Mouse (Mus musculus) kidney, adult 8-10 months (tissue): ENCODE measurements around the gene Gm42669.
A peak's percentile ranks its signal among the peaks of the same experiment; 100 is the strongest.

Experiments used
- DNase-seq, 2 experiments: peaks; one replicate each; pipeline ENCODE4 v3.0.0; 2022

The Gm42669 gene

GRCm38 (mm10) chr5:107521897-107522296 is 14.5 kb downstream of the Gm42669 start:
- DNase-seq: peak; percentile 13 to 27

- no peak for DNase-seq
These were observed 16.9 kb downstream of the Gm42669 start for GRCm38 (mm10) chr5:107524281-107524680.

- no peak for DNase-seq
These were observed 21.4 kb downstream of the Gm42669 start for GRCm38 (mm10) chr5:107528856-107529255.

GRCm38 (mm10) chr5:107533590-107533989 is 26.2 kb downstream of the Gm42669 start:
- no peak for DNase-seq

GRCm38 (mm10) chr5:107534581-107534980 is 27.2 kb downstream of the Gm42669 start, which contains the start of gene 1700028K03Rik:
1700028K03Rik (plus strand) TSS chr5:107534709.
- no peak for DNase-seq

GRCm38 (mm10) chr5:107541696-107542095 is 34.3 kb downstream of the Gm42669 start:
- no peak for DNase-seq

GRCm38 (mm10) chr5:107545927-107546326 is 38.5 kb downstream of the Gm42669 start:
- DNase-seq: no peak

GRCm38 (mm10) chr5:107547955-107548354 is 40.5 kb downstream of the Gm42669 start:
- no peak for DNase-seq

GRCm38 (mm10) chr5:107548444-107548843 is 41.0 kb downstream of the Gm42669 start:
- no peak for DNase-seq

- no peak for DNase-seq
These were observed 46.9 kb downstream of the Gm42669 start for GRCm38 (mm10) chr5:107554336-107554735.

- DNase-seq: no peak
These were observed 49.5 kb downstream of the Gm42669 start for GRCm38 (mm10) chr5:107556969-107557368.

GRCm38 (mm10) chr5:107569148-107569547 is 61.7 kb downstream of the Gm42669 start:
- DNase-seq: no peak

- DNase-seq: peak; percentile 85
These were observed 90.1 kb downstream of the Gm42669 start, which contains the start of the genes Rpap2 and Glmn for GRCm38 (mm10) chr5:107597301-107598077. Rpap2 (plus strand) TSS chr5:107597373. Glmn (minus strand) TSS chr5:107597888.

GRCm38 (mm10) chr5:107598380-107598779 is 91.0 kb downstream of the Gm42669 start:
- no peak for DNase-seq

GRCm38 (mm10) chr5:107611224-107611623 is 103.8 kb downstream of the Gm42669 start:
- peak; percentile 12 to 56 for DNase-seq

- DNase-seq: peak; percentile 18 to 31
These were observed 110.6 kb downstream of the Gm42669 start for GRCm38 (mm10) chr5:107617986-107618385.

GRCm38 (mm10) chr5:107621327-107621726 is 113.9 kb downstream of the Gm42669 start:
- DNase-seq: no peak
